Mouse (Mus musculus) left cerebral cortex, adult 9 months (tissue): ENCODE results near the gene Cmtm7.

ENCODE experiments used
- DNase-seq, 2 experiments: peaks; one replicate each; pipeline ENCODE4 v3.0.0; 2022; ENCODE audit warnings: low spot score in 2 of 2

Cmtm7 gene

GRCm38 (mm10) chr9:114716677-114717331 lies 64.9 kb downstream of the Cmtm7 start:
- no peak for DNase-seq

- DNase-seq: no peak
Observed at GRCm38 (mm10) chr9:114713481-114713880, 68.2 kb downstream of the Cmtm7 start.

- no peak for DNase-seq
Observed at GRCm38 (mm10) chr9:114710345-114710744, 71.3 kb downstream of the Cmtm7 start.

- DNase-seq: no peak
Observed at GRCm38 (mm10) chr9:114707805-114708204, 73.9 kb downstream of the Cmtm7 start.
